Mouse (Mus musculus): ENCODE measurements around the gene Fam222a. TPM values are rescaled to one million over a fixed set of nuclear protein-coding genes. Genes with fewer than 3 reads are reported as not detected.

Gene Fam222a
- total and polyA plus RNA-seq, 2 experiments from 2014 or later, result 1.3 to 5.0 TPM

- ATAC-seq (ENCODE audit: insufficient read depth, low read depth), result no peak
These were observed 51.0 kb downstream of the Fam222a start for GRCm38 (mm10) chr5:114618851-114619250.

GRCm38 (mm10) chr5:114620305-114620704 is 52.5 kb downstream of the Fam222a start:
- WGBS, result 39% methylated on average over 6 of the region's 6 CpGs
- no peaks in the 10 kb centered on the region for H3K36me3 ChIP-seq (replicated peaks; ENCODE audit: control insufficient read depth, insufficient read depth, low read length)
- H3K9ac ChIP-seq (replicated peaks; ENCODE audit: low read depth, low read length), result no peak overlapping the region
- no peak for ATAC-seq (ENCODE audit: insufficient read depth, low read depth)
- no peak overlapping the region for H3K27ac ChIP-seq (ENCODE audit: low read depth)
- TF ChIP-seq EP300 (IDR thresholded peaks at IDR 0.05; ENCODE audit: low read depth) (no peak), CTCF (IDR thresholded peaks at IDR 0.05; ENCODE audit: low read depth) (peak; percentile 49)
- H3K4me3 ChIP-seq (ENCODE audit: low read depth, low read length), result no peak overlapping the region
- H3K4me2 ChIP-seq (ENCODE audit: low read depth, low read length), result no peak overlapping the region
- peaks cover 14% of the 10 kb centered on the region; the same call in 1 of the 2 replicates for H3K27me3 ChIP-seq (ENCODE audit: control insufficient read depth, insufficient read depth, low read length)
- no peak for DNase-seq (ENCODE audit: low spot score)
- no peaks in the 10 kb centered on the region for H3K4me1 ChIP-seq (ENCODE audit: control insufficient read depth, insufficient read depth)
- H3K9me3 ChIP-seq (replicated peaks; ENCODE audit: control insufficient read depth, low read length), result no peaks in the 10 kb centered on the region

More at GRCm38 (mm10) chr5:114618851-114619250, 51.0 kb downstream of the Fam222a start:
- H3K9me3 ChIP-seq (replicated peaks; ENCODE audit: control insufficient read depth, low read length), result no peaks in the 10 kb centered on the region
- DNase-seq (ENCODE audit: low spot score), result peak; percentile 41
- peaks cover 17% of the 10 kb centered on the region; the same call in 1 of the 2 replicates for H3K27me3 ChIP-seq (ENCODE audit: control insufficient read depth, insufficient read depth, low read length)
- H3K4me2 ChIP-seq (ENCODE audit: low read depth, low read length), result no peak overlapping the region
- H3K4me1 ChIP-seq (ENCODE audit: control insufficient read depth, insufficient read depth), result no peaks in the 10 kb centered on the region
- peak; percentile 93 for TF ChIP-seq CTCF (IDR thresholded peaks at IDR 0.05; ENCODE audit: low read depth)
- no peak for TF ChIP-seq EP300 (IDR thresholded peaks at IDR 0.05; ENCODE audit: low read depth)
- H3K4me3 ChIP-seq (ENCODE audit: low read depth, low read length), result no peak overlapping the region
- no peak overlapping the region for H3K27ac ChIP-seq (ENCODE audit: low read depth)
- whole genome bisulfite sequencing, result 22% methylated on average over 8 of the region's 8 CpGs
- no peak overlapping the region for H3K9ac ChIP-seq (replicated peaks; ENCODE audit: low read depth, low read length)
- H3K36me3 ChIP-seq (replicated peaks; ENCODE audit: control insufficient read depth, insufficient read depth, low read length), result no peaks in the 10 kb centered on the region

GRCm38 (mm10) chr5:114625590-114625989 is 57.8 kb downstream of the Fam222a start:
- ATAC-seq (ENCODE audit: insufficient read depth, low read depth) (0 out of 2 replicates have a peak, but pooled peaks have one; percentile 8), DNase-seq (ENCODE audit: low spot score) (peak; percentile 20)
- Histone ChIP-seq H3K27ac (ENCODE audit: low read depth) (no peak overlapping the region), H3K27me3 (ENCODE audit: control insufficient read depth, insufficient read depth, low read length) (no peaks in the 10 kb centered on the region), H3K9ac (replicated peaks; ENCODE audit: low read depth, low read length) (no peak overlapping the region), H3K4me3 (ENCODE audit: low read depth, low read length) (no peak overlapping the region), H3K4me1 (ENCODE audit: control insufficient read depth, insufficient read depth) (no peaks in the 10 kb centered on the region), H3K9me3 (replicated peaks; ENCODE audit: control insufficient read depth, low read length) (no peaks in the 10 kb centered on the region), H3K36me3 (replicated peaks; ENCODE audit: control insufficient read depth, insufficient read depth, low read length) (no peaks in the 10 kb centered on the region), H3K4me2 (ENCODE audit: low read depth, low read length) (no peak overlapping the region)
- TF ChIP-seq EP300 (IDR thresholded peaks at IDR 0.05; ENCODE audit: low read depth) (no peak), CTCF (IDR thresholded peaks at IDR 0.05; ENCODE audit: low read depth) (peak; percentile 58)
- 15% methylated on average over 3 of the region's 3 CpGs for WGBS

- TF ChIP-seq CTCF (IDR thresholded peaks at IDR 0.05; ENCODE audit: low read depth) (peak; percentile 33; the same call in 1 of the 2 replicates), EP300 (IDR thresholded peaks at IDR 0.05; ENCODE audit: low read depth) (no peak)
- 54% methylated on average over 2 of the region's 2 CpGs for WGBS
- no peak overlapping the region for H3K27ac ChIP-seq (ENCODE audit: low read depth)
- no peak overlapping the region for H3K4me2 ChIP-seq (ENCODE audit: low read depth, low read length)
- no peaks in the 10 kb centered on the region for H3K27me3 ChIP-seq (ENCODE audit: control insufficient read depth, insufficient read depth, low read length)
- H3K36me3 ChIP-seq (replicated peaks; ENCODE audit: control insufficient read depth, insufficient read depth, low read length), result no peaks in the 10 kb centered on the region
- no peak for DNase-seq (ENCODE audit: low spot score)
- no peak overlapping the region for H3K4me3 ChIP-seq (ENCODE audit: low read depth, low read length)
- H3K9me3 ChIP-seq (replicated peaks; ENCODE audit: control insufficient read depth, low read length), result no peaks in the 10 kb centered on the region
- no peak overlapping the region for H3K9ac ChIP-seq (replicated peaks; ENCODE audit: low read depth, low read length)
- no peak for ATAC-seq (ENCODE audit: insufficient read depth, low read depth)
- no peaks in the 10 kb centered on the region for H3K4me1 ChIP-seq (ENCODE audit: control insufficient read depth, insufficient read depth)
These were observed 63.5 kb downstream of the Fam222a start for GRCm38 (mm10) chr5:114631336-114631735.

- H3K27ac ChIP-seq (ENCODE audit: low read depth), result no peak overlapping the region
- H3K9ac ChIP-seq (replicated peaks; ENCODE audit: low read depth, low read length), result no peak overlapping the region
- no peaks in the 10 kb centered on the region for H3K4me1 ChIP-seq (ENCODE audit: control insufficient read depth, insufficient read depth)
- no peaks in the 10 kb centered on the region for H3K36me3 ChIP-seq (replicated peaks; ENCODE audit: control insufficient read depth, insufficient read depth, low read length)
- H3K4me2 ChIP-seq (ENCODE audit: low read depth, low read length), result no peak overlapping the region
- no peak for DNase-seq (ENCODE audit: low spot score)
- no peak for ATAC-seq (ENCODE audit: insufficient read depth, low read depth)
- no peaks in the 10 kb centered on the region for H3K9me3 ChIP-seq (replicated peaks; ENCODE audit: control insufficient read depth, low read length)
- peaks cover 22% of the 10 kb centered on the region for H3K27me3 ChIP-seq (ENCODE audit: control insufficient read depth, insufficient read depth, low read length)
- 74% methylated on average over 25 of the region's 25 CpGs for WGBS
- no peak overlapping the region for H3K4me3 ChIP-seq (ENCODE audit: low read depth, low read length)
- no peak for TF ChIP-seq CTCF (IDR thresholded peaks at IDR 0.05; ENCODE audit: low read depth)
- TF ChIP-seq EP300 (IDR thresholded peaks at IDR 0.05; ENCODE audit: low read depth), result no peak
These were observed 68.3 kb downstream of the Fam222a start for GRCm38 (mm10) chr5:114636091-114636490.

Data from heart, postnatal 0 days (tissue).